Mouse (Mus musculus) frontal cortex, postnatal 10 days (tissue): ENCODE measurements around the gene Tmem9.

Experiments used
- DNase-seq, 2 experiments: peaks; one replicate each; pipeline ENCODE4 v3.0.0; 2022; ENCODE audit warnings: low spot score in 2 of 2, mixed read lengths in 1 of 2

Tmem9 gene

DNA sequence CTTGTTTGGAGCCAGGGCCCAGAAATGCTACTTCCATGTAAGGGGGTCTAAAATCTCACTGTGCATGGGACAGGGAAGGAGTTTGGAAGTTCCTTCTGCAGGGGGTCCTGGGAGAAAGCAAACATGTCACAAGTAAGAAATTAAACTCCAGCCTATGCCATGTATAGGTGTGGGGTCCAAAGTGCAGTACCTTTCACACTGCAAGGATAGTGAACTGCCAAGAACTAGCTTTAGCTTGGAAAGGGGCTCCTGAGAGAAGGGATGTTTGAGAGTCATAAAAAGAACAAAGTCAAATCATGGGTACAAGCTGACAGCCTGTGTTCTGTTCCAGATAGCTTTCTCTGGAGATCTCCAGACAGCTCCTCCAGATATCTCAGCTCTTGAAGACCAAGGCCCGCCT, 73.2 kb downstream of the Tmem9 start:
- no peak for DNase-seq
